Mouse (Mus musculus) embryonic facial prominence, embryonic 11.5 days (tissue): ENCODE data around the gene Rnf150. TPM values are rescaled to one million over a fixed set of nuclear protein-coding genes. Genes with fewer than 3 reads are reported as not detected.

ENCODE experiments used
- ATAC-seq: fragments of 200-750 bp; cut with Nextera tagmentation; replicated peaks from 2 replicates; pipeline ENCODE4 v1.8.0; 2017; ENCODE audit warnings: low read depth; ENCODE audit not compliant: insufficient number of reproducible peaks, low FRiP score, low TSS enrichment
- DNase-seq: peaks from one replicate; pipeline ENCODE4 v3.0.0-alpha.2; 2015; ENCODE audit warnings: low spot score
- H3K27ac ChIP-seq: fragments of 300-500 bp; sonication (generic); replicated peaks from 2 replicates; pipeline ENCODE4 v1.5.1; 2014; ENCODE audit warnings: mild to moderate bottlenecking, low read depth, low read length, control low read depth
- H3K27me3 ChIP-seq: fragments of 300-500 bp; sonication (generic); 2 replicates; pipeline ENCODE4 v1.6.1; 2014; ENCODE audit warnings: mild to moderate bottlenecking, low read length, moderate library complexity, mixed read lengths; ENCODE audit not compliant: control insufficient read depth, insufficient read depth
- H3K36me3 ChIP-seq: fragments of 300-500 bp; sonication (generic); replicated peaks from 2 replicates; pipeline ENCODE4 v1.6.1; 2014; ENCODE audit warnings: low read depth, mild to moderate bottlenecking, low read length, moderate library complexity, mixed read lengths; ENCODE audit not compliant: control insufficient read depth, insufficient read depth
- H3K4me1 ChIP-seq: fragments of 300-500 bp; sonication (generic); 2 replicates; pipeline ENCODE4 v1.6.1; 2014; ENCODE audit warnings: low read length, mixed read lengths; ENCODE audit not compliant: control insufficient read depth, insufficient read depth
- H3K4me2 ChIP-seq: fragments of 300-500 bp; sonication (generic); 2 replicates; pipeline ENCODE4 v1.6.1; 2014; ENCODE audit warnings: low read depth, mild to moderate bottlenecking, control low read depth, low read length, moderate library complexity
- H3K4me3 ChIP-seq: fragments of 300-500 bp; sonication (generic); 2 replicates; pipeline ENCODE4 v1.5.1; 2014; ENCODE audit warnings: low read depth, low read length, control low read depth
- H3K9ac ChIP-seq: fragments of 300-500 bp; sonication (generic); replicated peaks from 2 replicates; pipeline ENCODE4 v1.6.1; 2014; ENCODE audit warnings: mild to moderate bottlenecking, control low read depth, low read length
- H3K9me3 ChIP-seq: fragments of 300-500 bp; sonication (generic); replicated peaks from 2 replicates; pipeline ENCODE4 v1.6.1; 2016; ENCODE audit warnings: mild to moderate bottlenecking, low read length, inconsistent platforms, mixed read lengths; ENCODE audit not compliant: control insufficient read depth
- WGBS: fragments of 180-500 bp; shearing (Covaris S2); extraction: QIAGEN DNeasy Blood & Tissue Kit; methylation state at CpG from one replicate; pipeline ENCODE4 v1.1.7; 2014; 5-methylcytosine and 5-hydroxymethylcytosine counted together
- polyA plus RNA-seq: library from polyadenylated mRNA; unstranded; fragments of >200 nt; fragmentation: Nextera tagmentation; extraction: Ambion mirVana; gene quantifications from 2 replicates; pipeline ENCODE4 v1.2.1, GENCODE M21; 2014

The Rnf150 gene
- polyA plus RNA-seq, 1 experiment from 2014 or later = 1.8 TPM

DNA sequence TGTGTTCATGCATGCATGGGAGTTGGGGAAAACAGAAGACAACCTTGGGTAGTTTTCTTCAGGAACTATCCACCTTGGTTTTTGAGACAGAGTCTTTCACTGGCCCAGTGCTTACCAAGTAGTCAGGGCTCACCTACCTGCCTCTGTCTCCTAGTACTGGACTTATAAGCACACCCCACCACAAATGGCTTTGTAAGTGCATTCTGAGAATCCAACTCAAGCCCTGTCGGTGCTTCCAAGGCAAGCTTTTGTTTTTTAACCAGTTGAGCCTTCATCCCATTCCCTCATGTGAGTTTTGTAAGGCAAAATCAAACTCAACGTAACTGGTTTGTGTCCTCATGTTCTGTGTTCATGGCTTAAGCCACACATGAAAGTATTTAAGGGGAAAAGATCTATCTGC, 196.9 kb downstream of the Rnf150 start:
- 83% methylated on average over 2 of the region's 2 CpGs for WGBS
- Histone ChIP-seq H3K27me3 (no peaks in the 10 kb centered on the region), H3K9me3 (no peaks in the 10 kb centered on the region), H3K4me3 (no peak overlapping the region), H3K4me2 (no peak overlapping the region), H3K36me3 (no peaks in the 10 kb centered on the region), H3K9ac (no peak overlapping the region), H3K27ac (no peak overlapping the region), H3K4me1 (no peaks in the 10 kb centered on the region)
- ATAC-seq (no peak), DNase-seq (no peak)

DNA sequence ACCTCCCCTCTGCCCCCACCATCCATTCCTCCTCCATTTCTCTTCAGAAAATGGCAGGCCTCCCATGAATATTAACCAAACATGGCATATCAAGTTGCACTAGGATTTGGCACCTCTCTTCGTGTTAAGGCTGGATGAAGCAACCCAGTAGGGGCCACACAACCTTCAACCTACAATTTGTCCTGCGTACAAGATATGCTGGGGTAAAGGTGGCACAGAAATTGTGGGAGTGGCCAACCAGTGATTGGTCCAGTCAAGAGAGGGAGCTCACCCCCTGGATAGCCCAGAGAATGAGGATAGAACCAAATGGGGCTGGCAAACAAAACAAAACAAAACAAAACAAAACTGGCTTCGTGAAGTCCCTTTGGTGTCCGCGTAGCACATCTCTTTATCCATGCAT, 198.1 kb downstream of the Rnf150 start:
- Histone ChIP-seq H3K9ac (no peak overlapping the region), H3K36me3 (no peaks in the 10 kb centered on the region), H3K27ac (no peak overlapping the region), H3K4me2 (no peak overlapping the region), H3K9me3 (no peaks in the 10 kb centered on the region), H3K4me1 (no peaks in the 10 kb centered on the region), H3K4me3 (no peak overlapping the region), H3K27me3 (no peaks in the 10 kb centered on the region)
- ATAC-seq = no peak
- DNase-seq = no peak
- 80% methylated on average over 5 of the region's 5 CpGs for WGBS

- Histone ChIP-seq H3K4me3 (no peak overlapping the region), H3K27me3 (no peaks in the 10 kb centered on the region), H3K4me2 (no peak overlapping the region), H3K9ac (no peak overlapping the region), H3K9me3 (no peaks in the 10 kb centered on the region), H3K27ac (no peak overlapping the region), H3K4me1 (no peaks in the 10 kb centered on the region), H3K36me3 (no peaks in the 10 kb centered on the region)
- no peak for DNase-seq
- WGBS = 86% methylated on average over 3 of the region's 3 CpGs
- no peak for ATAC-seq
These were observed 198.7 kb downstream of the Rnf150 start for GRCm38 (mm10) chr8:83061873-83062272.

GRCm38 (mm10) chr8:83062276-83062675, 199.1 kb downstream of the Rnf150 start:
- no peaks in the 10 kb centered on the region for H3K4me1 ChIP-seq
- no peak overlapping the region for H3K4me2 ChIP-seq
- no peak for DNase-seq
- no peaks in the 10 kb centered on the region for H3K36me3 ChIP-seq
- ATAC-seq = no peak
- no peak overlapping the region for H3K27ac ChIP-seq
- WGBS = 86% methylated on average over 5 of the region's 5 CpGs
- H3K9ac ChIP-seq = no peak overlapping the region
- no peaks in the 10 kb centered on the region for H3K9me3 ChIP-seq
- no peak overlapping the region for H3K4me3 ChIP-seq
- H3K27me3 ChIP-seq = no peaks in the 10 kb centered on the region

GRCm38 (mm10) chr8:83064096-83064495, 200.9 kb downstream of the Rnf150 start:
- no peak for DNase-seq
- no peaks in the 10 kb centered on the region for H3K27me3 ChIP-seq
- H3K4me3 ChIP-seq = no peak overlapping the region
- no peak for ATAC-seq
- no peaks in the 10 kb centered on the region for H3K9me3 ChIP-seq
- no peak overlapping the region for H3K4me2 ChIP-seq
- H3K9ac ChIP-seq = no peak overlapping the region
- H3K4me1 ChIP-seq = no peaks in the 10 kb centered on the region
- H3K27ac ChIP-seq = no peak overlapping the region
- WGBS = 86% methylated on average over 6 of the region's 6 CpGs
- H3K36me3 ChIP-seq = no peaks in the 10 kb centered on the region

- no peak overlapping the region for H3K9ac ChIP-seq
- no peak overlapping the region for H3K4me2 ChIP-seq
- ATAC-seq = no peak
- no peaks in the 10 kb centered on the region for H3K27me3 ChIP-seq
- H3K4me1 ChIP-seq = no peaks in the 10 kb centered on the region
- no peaks in the 10 kb centered on the region for H3K9me3 ChIP-seq
- H3K27ac ChIP-seq = no peak overlapping the region
- H3K36me3 ChIP-seq = no peaks in the 10 kb centered on the region
- 85% methylated on average over 6 of the region's 6 CpGs for WGBS
- H3K4me3 ChIP-seq = no peak overlapping the region
- no peak for DNase-seq
These were observed 202.9 kb downstream of the Rnf150 start for GRCm38 (mm10) chr8:83066076-83066475.

DNA sequence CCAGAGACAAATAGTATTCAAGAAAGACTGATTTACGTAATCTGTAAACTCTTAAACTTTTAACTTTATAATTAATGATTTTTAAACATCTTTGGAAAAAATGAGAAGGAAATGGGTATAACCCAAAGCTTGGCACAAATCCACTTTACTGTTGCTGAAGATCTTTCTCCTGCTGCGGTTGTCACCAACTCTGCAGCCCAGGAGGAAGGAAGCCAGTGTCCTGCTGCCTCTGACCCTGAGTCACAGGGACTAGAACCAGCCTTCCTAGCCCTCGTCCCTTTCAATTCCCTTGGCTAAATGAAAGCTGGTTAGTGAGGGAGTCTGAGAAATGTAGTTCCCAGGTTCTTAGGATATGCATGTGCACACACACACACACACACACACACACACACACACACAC, 203.7 kb downstream of the Rnf150 start:
- H3K4me3 ChIP-seq = no peak overlapping the region
- WGBS = 77% methylated on average over 3 of the region's 3 CpGs
- DNase-seq = no peak
- no peaks in the 10 kb centered on the region for H3K9me3 ChIP-seq
- no peaks in the 10 kb centered on the region for H3K4me1 ChIP-seq
- ATAC-seq = no peak
- no peaks in the 10 kb centered on the region for H3K27me3 ChIP-seq
- H3K27ac ChIP-seq = no peak overlapping the region
- no peak overlapping the region for H3K4me2 ChIP-seq
- H3K9ac ChIP-seq = no peak overlapping the region
- H3K36me3 ChIP-seq = no peaks in the 10 kb centered on the region

DNA sequence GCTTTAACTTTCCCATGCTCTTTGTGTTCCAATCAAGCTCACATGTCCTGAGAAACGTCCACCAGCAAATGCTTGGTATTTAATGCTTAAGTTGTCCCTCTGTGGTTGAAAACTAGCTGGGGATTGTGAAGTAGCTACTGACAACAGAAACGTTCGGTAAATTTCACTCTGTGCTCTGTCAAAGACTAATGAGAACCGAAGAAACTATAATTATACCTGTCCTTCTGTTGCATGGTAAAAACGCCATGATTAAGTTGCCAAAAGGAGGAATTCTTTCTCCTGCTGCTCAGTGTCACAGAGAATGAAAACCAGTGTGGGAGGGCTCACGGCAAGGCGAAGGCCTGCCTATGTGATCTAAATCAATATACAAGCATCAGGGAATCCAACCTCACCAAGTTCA, 204.8 kb downstream of the Rnf150 start:
- Histone ChIP-seq H3K27me3 (no peaks in the 10 kb centered on the region), H3K4me2 (no peak overlapping the region), H3K36me3 (no peaks in the 10 kb centered on the region), H3K9me3 (no peaks in the 10 kb centered on the region), H3K4me1 (no peaks in the 10 kb centered on the region), H3K4me3 (no peak overlapping the region), H3K9ac (no peak overlapping the region), H3K27ac (no peak overlapping the region)
- DNase-seq (no peak), ATAC-seq (no peak)
- WGBS = 68% methylated on average over 7 of the region's 7 CpGs
